Mouse (Mus musculus): ENCODE results near the gene Akr1b8. TPM values are rescaled to one million over a fixed set of nuclear protein-coding genes. Genes with fewer than 3 reads are reported as not detected.
"Not testable (repeated sequence)": the region's sequence is repeated elsewhere in the genome, so short reads cannot be mapped to it uniquely, and the experiment has no call there.

Gene Akr1b8
- total RNA-seq, 1 experiment = 25.1 TPM

- in situ Hi-C loops (cut with MboI; ENCODE audit: low sequenced_read_pairs in 2 of 2, unreplicated experiment in 2 of 2) = loop anchor here in 1 of 2 experiments (10.0 kb wide), 1 partner anchor 49 kb away; no protein-coding TSS in a partner anchor
- no peak for TF ChIP-seq ZNF384 (IDR thresholded peaks at IDR 0.05; ENCODE audit: low read depth, low read length)
- no peak for TF ChIP-seq MAFK (IDR thresholded peaks at IDR 0.05; ENCODE audit: insufficient read depth, low read depth, low read length)
- TF ChIP-seq HCFC1 (IDR thresholded peaks at IDR 0.05; ENCODE audit: borderline replicate concordance, insufficient read depth, low read length) = no peak
- peak; percentile 76 for DNase-seq (ENCODE audit: low read depth, low spot score)
These were observed 9.6 kb upstream of the Akr1b8 start for GRCm38 (mm10) chr6:34344135-34344850.

DNA sequence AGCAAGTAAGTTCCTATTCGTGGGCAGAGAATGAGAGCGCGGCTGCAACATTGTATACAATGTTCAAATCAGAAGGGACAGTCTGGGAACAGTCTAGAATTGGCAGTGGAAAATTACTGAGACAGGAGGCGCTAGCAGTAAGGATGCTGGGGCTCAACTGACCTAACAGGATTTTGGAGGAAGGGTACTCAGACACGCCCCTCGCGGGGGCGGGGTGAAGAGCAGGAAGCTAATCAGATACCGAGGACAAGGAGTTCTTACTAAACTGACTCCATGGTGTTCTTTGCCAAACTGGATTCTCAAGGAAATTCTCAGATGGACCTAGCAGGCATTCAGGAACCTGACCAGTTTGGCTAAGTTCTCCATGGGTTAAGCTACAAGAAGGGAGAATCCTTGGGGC lies 9.0 kb upstream of the Akr1b8 start:
- no peak for TF ChIP-seq HCFC1 (IDR thresholded peaks at IDR 0.05; ENCODE audit: borderline replicate concordance, insufficient read depth, low read length)
- no peak for TF ChIP-seq ZC3H11A (IDR thresholded peaks at IDR 0.05; ENCODE audit: borderline replicate concordance, low read depth, low read length)
- Histone ChIP-seq H3K4me1 (ENCODE audit: control insufficient read depth in 2 of 2, insufficient read depth in 2 of 2, low read length in 2 of 2, poor library complexity in 1 of 2) (peaks cover 4 to 13% of the 10 kb centered on the region in 2 experiments; a peak in 3 of 4 replicates), H3K9ac (ENCODE audit: insufficient read depth, low read depth, low read length, poor library complexity, severe bottlenecking) (peak overlapping the region; percentile 55; the same call in 1 of the 2 replicates), H3K9me3 (ENCODE audit: control insufficient read depth, insufficient read depth, low read depth, low read length) (no peaks in the 10 kb centered on the region), H3K36me3 (ENCODE audit: control insufficient read depth, insufficient read depth, low read length, poor library complexity, severe bottlenecking) (no peaks in the 10 kb centered on the region), H3K4me3 (ENCODE audit: insufficient read depth in 1 of 2, low read depth in 1 of 2, low read length in 2 of 2, poor library complexity in 1 of 2, severe bottlenecking in 1 of 2) (peak overlapping the region; percentile 26 to 37; a peak in 3 of 4 replicates), H3K27ac (ENCODE audit: insufficient read depth, low read depth, low read length, poor library complexity, severe bottlenecking) (peak overlapping the region; percentile 82; the same call in 1 of the 2 replicates)
- in situ Hi-C loops (cut with MboI; ENCODE audit: low sequenced_read_pairs in 2 of 2, unreplicated experiment in 2 of 2) = loop anchor here in 1 of 2 experiments (10.0 kb wide), 1 partner anchor 50 kb away; no protein-coding TSS in a partner anchor
- peak; percentile 87 for DNase-seq (ENCODE audit: low read depth, low spot score)

More at GRCm38 (mm10) chr6:34344135-34344850, 9.6 kb upstream of the Akr1b8 start:
- Histone ChIP-seq H3K9me3 (ENCODE audit: control insufficient read depth, insufficient read depth, low read depth, low read length) (no peaks in the 10 kb centered on the region), H3K36me3 (ENCODE audit: control insufficient read depth, insufficient read depth, low read length, poor library complexity, severe bottlenecking) (no peaks in the 10 kb centered on the region), H3K4me1 (ENCODE audit: control insufficient read depth in 2 of 2, insufficient read depth in 2 of 2, low read length in 2 of 2, poor library complexity in 1 of 2) (peaks cover 4 to 13% of the 10 kb centered on the region in 2 experiments; a peak in 3 of 4 replicates), H3K4me3 (ENCODE audit: insufficient read depth in 1 of 2, low read depth in 1 of 2, low read length in 2 of 2, poor library complexity in 1 of 2, severe bottlenecking in 1 of 2) (peak overlapping the region in 1 of 2 experiments; percentile 26; a peak in 2 of 4 replicates), H3K27ac (ENCODE audit: insufficient read depth, low read depth, low read length, poor library complexity, severe bottlenecking) (peak overlapping the region; percentile 82), H3K9ac (ENCODE audit: insufficient read depth, low read depth, low read length, poor library complexity, severe bottlenecking) (no peak overlapping the region; the same call in 1 of the 2 replicates)

DNA sequence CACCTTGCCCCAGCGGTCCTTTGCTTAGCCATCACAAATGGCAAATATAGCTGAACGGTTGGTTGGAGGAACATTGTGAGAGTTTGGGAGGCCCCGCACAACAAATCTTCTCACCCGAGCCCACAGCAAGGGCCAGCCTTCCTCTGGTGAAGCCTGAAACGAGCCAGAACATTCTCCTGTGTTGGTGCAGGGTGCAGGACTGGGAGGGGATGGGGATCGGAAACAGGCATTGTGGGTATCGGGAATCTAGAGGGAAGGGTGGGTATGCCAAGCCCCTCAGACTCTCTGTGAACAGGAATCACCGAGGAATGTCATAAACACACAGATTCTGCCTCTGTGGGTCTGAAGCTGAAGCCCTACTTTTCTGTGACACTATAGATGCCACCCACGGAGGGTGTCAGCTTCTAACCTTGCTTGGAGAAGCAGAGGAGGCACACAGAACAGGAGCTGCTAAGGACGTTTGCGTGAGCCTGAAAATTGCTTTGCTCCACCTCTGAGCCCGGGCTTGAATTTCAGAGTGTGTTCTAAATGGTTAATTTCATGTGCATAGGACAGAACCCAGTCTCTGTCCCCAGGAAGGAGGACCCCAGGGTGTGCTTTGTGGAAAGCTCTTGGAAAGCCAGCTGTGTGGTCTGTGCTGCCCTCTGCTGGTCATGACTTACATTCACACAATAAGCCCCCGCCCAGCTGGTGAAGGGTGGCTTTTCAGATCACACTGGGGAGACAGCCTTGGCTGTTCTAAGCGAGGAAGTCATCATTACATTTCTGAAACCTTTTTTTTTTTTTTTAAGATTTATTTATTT lies 7.6 kb upstream of the Akr1b8 start:
- TF ChIP-seq ZC3H11A (IDR thresholded peaks at IDR 0.05; ENCODE audit: borderline replicate concordance, low read depth, low read length) (peak; percentile 84; the same call in 1 of the 2 replicates), HCFC1 (IDR thresholded peaks at IDR 0.05; ENCODE audit: borderline replicate concordance, insufficient read depth, low read length) (no peak)
- Histone ChIP-seq H3K9me3 (ENCODE audit: control insufficient read depth, insufficient read depth, low read depth, low read length) (no peaks in the 10 kb centered on the region), H3K9ac (ENCODE audit: insufficient read depth, low read depth, low read length, poor library complexity, severe bottlenecking) (peak overlapping the region; percentile 55; the same call in 1 of the 2 replicates), H3K36me3 (ENCODE audit: control insufficient read depth, insufficient read depth, low read length, poor library complexity, severe bottlenecking) (no peaks in the 10 kb centered on the region), H3K4me1 (ENCODE audit: control insufficient read depth in 2 of 2, insufficient read depth in 2 of 2, low read length in 2 of 2, poor library complexity in 1 of 2) (peaks cover 4 to 13% of the 10 kb centered on the region in 2 experiments; a peak in 3 of 4 replicates), H3K4me3 (ENCODE audit: insufficient read depth in 1 of 2, low read depth in 1 of 2, low read length in 2 of 2, poor library complexity in 1 of 2, severe bottlenecking in 1 of 2) (peak overlapping the region; percentile 4 to 41; a peak in 3 of 4 replicates), H3K27ac (ENCODE audit: insufficient read depth, low read depth, low read length, poor library complexity, severe bottlenecking) (no peak overlapping the region)
- DNase-seq (ENCODE audit: low read depth, low spot score) = peak; percentile 86
- in situ Hi-C loops (cut with MboI; ENCODE audit: low sequenced_read_pairs in 2 of 2, unreplicated experiment in 2 of 2) = loop anchor here in 1 of 2 experiments (10.0 kb wide), 1 partner anchor 51 kb away; no protein-coding TSS in a partner anchor

- Histone ChIP-seq H3K27ac (ENCODE audit: insufficient read depth, low read depth, low read length, poor library complexity, severe bottlenecking) (no peak overlapping the region), H3K9me3 (ENCODE audit: control insufficient read depth, insufficient read depth, low read depth, low read length) (no peaks in the 10 kb centered on the region), H3K4me1 (ENCODE audit: control insufficient read depth in 2 of 2, insufficient read depth in 2 of 2, low read length in 2 of 2, poor library complexity in 1 of 2) (peaks cover 0 to 17% of the 10 kb centered on the region in 2 experiments; a peak in 2 of 4 replicates), H3K9ac (ENCODE audit: insufficient read depth, low read depth, low read length, poor library complexity, severe bottlenecking) (no peak overlapping the region), H3K36me3 (ENCODE audit: control insufficient read depth, insufficient read depth, low read length, poor library complexity, severe bottlenecking) (no peaks in the 10 kb centered on the region), H3K4me3 (ENCODE audit: insufficient read depth in 1 of 2, low read depth in 1 of 2, low read length in 2 of 2, poor library complexity in 1 of 2, severe bottlenecking in 1 of 2) (no peak overlapping the region)
- DNase-seq (ENCODE audit: low read depth, low spot score) = no peak
- in situ Hi-C loops (cut with MboI; ENCODE audit: low sequenced_read_pairs in 2 of 2, unreplicated experiment in 2 of 2) = no loop called here
- TF ChIP-seq CHD2 (IDR thresholded peaks at IDR 0.05; ENCODE audit: low read depth, low read length) (no peak), MAFK (IDR thresholded peaks at IDR 0.05; ENCODE audit: insufficient read depth, low read depth, low read length) (no peak), HCFC1 (IDR thresholded peaks at IDR 0.05; ENCODE audit: borderline replicate concordance, insufficient read depth, low read length) (no peak), ZNF384 (IDR thresholded peaks at IDR 0.05; ENCODE audit: low read depth, low read length) (no peak), ZC3H11A (IDR thresholded peaks at IDR 0.05; ENCODE audit: borderline replicate concordance, low read depth, low read length) (no peak)
These were observed 3.8 kb upstream of the Akr1b8 start for GRCm38 (mm10) chr6:34350037-34350699.

GRCm38 (mm10) chr6:34351481-34351880 lies 2.4 kb upstream of the Akr1b8 start:
- in situ Hi-C loops (cut with MboI; ENCODE audit: low sequenced_read_pairs in 2 of 2, unreplicated experiment in 2 of 2); H3K27ac ChIP-seq (ENCODE audit: insufficient read depth, low read depth, low read length, poor library complexity, severe bottlenecking); H3K4me1 ChIP-seq (ENCODE audit: control insufficient read depth in 2 of 2, insufficient read depth in 2 of 2, low read length in 2 of 2, poor library complexity in 1 of 2); H3K9ac ChIP-seq (ENCODE audit: insufficient read depth, low read depth, low read length, poor library complexity, severe bottlenecking); H3K4me3 ChIP-seq (ENCODE audit: insufficient read depth in 1 of 2, low read depth in 1 of 2, low read length in 2 of 2, poor library complexity in 1 of 2, severe bottlenecking in 1 of 2); H3K36me3 ChIP-seq (ENCODE audit: control insufficient read depth, insufficient read depth, low read length, poor library complexity, severe bottlenecking); DNase-seq (ENCODE audit: low read depth, low spot score); H3K9me3 ChIP-seq (ENCODE audit: control insufficient read depth, insufficient read depth, low read depth, low read length): not testable (repeated sequence)

Data from ES-E14 (cell line).